Mouse (Mus musculus): ENCODE results near the gene D5Ertd579e. TPM values are rescaled to one million over a fixed set of nuclear protein-coding genes. Genes with fewer than 3 reads are reported as not detected.

D5Ertd579e gene
- total and polyA plus RNA-seq, 2 experiments, result 12.7 to 31.5 TPM

DNA sequence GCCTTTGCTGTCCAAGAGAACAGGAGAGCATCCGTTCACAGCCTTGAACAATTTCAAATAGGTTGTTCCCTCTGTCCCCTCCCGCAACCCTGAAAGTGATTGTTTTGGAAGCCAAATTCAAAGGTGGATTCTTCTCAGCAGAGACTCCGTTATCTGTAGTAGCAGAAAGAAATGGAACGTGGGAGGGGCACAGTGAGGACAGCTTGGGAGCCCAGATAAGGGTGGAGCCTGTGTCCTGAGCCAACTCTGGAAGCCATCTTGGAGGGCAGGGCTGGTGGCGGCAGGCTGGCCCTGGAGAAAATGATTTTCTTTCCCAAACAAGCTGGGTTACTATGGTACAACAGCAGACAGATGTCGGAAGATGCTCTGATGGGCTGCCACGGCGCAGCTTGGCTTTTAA, 40.2 kb upstream of the D5Ertd579e start:
- Histone ChIP-seq H3K27ac (replicated peaks; ENCODE audit: insufficient read depth, low read depth, low read length) (no peak overlapping the region), H3K79me2 (ENCODE audit: control insufficient read depth, insufficient read depth, low read length) (no peaks in the 10 kb centered on the region), H3K4me1 (ENCODE audit: control insufficient read depth, insufficient read depth, low read length) (peaks cover 6% of the 10 kb centered on the region), H3K9ac (ENCODE audit: low read depth, low read length) (no peak overlapping the region), H3K27me3 (ENCODE audit: control insufficient read depth, insufficient read depth, low read length) (no peaks in the 10 kb centered on the region), H3K4me3 (ENCODE audit: insufficient read depth, low read depth, low read length) (no peak overlapping the region), H3K36me3 (ENCODE audit: control insufficient read depth, insufficient read depth, low read length) (no peaks in the 10 kb centered on the region)
- no peak for DNase-seq (ENCODE audit: extremely low read depth, low read depth, low spot score)
- 70% methylated on average over 8 of the region's 8 CpGs for WGBS
- TF ChIP-seq POLR2A (IDR thresholded peaks at IDR 0.05; ENCODE audit: extremely low read depth, insufficient read depth, low read length) (no peak), CTCF (IDR thresholded peaks at IDR 0.05; ENCODE audit: low read depth, low read length) (no peak)

DNA sequence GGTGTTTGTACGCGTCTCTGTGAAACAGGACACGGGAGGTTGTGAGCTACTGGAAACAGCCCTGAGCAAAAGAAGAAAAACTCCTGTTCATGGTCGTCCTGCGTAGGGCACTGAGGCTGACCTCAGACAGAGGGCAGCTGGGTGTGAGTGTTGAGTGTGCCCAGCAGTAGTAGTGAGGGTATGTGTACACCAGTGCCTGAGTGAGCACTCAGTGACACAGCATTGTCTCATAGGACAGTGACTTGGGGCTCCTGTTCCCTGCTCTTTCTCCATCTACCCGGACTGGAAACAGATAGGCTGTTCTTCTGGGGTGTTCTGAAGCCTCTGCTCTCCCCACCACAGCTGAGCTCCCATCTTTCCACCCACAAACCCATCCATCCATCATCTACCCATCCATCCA, 39.3 kb upstream of the D5Ertd579e start:
- TF ChIP-seq POLR2A (IDR thresholded peaks at IDR 0.05; ENCODE audit: extremely low read depth, insufficient read depth, low read length), result no peak
- TF ChIP-seq CTCF (IDR thresholded peaks at IDR 0.05; ENCODE audit: low read depth, low read length), result no peak
- H3K9ac ChIP-seq (ENCODE audit: low read depth, low read length), result no peak overlapping the region
- no peaks in the 10 kb centered on the region for H3K36me3 ChIP-seq (ENCODE audit: control insufficient read depth, insufficient read depth, low read length)
- 90% methylated on average over 6 of the region's 6 CpGs for WGBS
- no peak overlapping the region for H3K27ac ChIP-seq (replicated peaks; ENCODE audit: insufficient read depth, low read depth, low read length)
- peaks cover 6% of the 10 kb centered on the region for H3K4me1 ChIP-seq (ENCODE audit: control insufficient read depth, insufficient read depth, low read length)
- DNase-seq (ENCODE audit: extremely low read depth, low read depth, low spot score), result no peak
- H3K79me2 ChIP-seq (ENCODE audit: control insufficient read depth, insufficient read depth, low read length), result no peaks in the 10 kb centered on the region
- H3K4me3 ChIP-seq (ENCODE audit: insufficient read depth, low read depth, low read length), result no peak overlapping the region
- no peaks in the 10 kb centered on the region for H3K27me3 ChIP-seq (ENCODE audit: control insufficient read depth, insufficient read depth, low read length)

DNA sequence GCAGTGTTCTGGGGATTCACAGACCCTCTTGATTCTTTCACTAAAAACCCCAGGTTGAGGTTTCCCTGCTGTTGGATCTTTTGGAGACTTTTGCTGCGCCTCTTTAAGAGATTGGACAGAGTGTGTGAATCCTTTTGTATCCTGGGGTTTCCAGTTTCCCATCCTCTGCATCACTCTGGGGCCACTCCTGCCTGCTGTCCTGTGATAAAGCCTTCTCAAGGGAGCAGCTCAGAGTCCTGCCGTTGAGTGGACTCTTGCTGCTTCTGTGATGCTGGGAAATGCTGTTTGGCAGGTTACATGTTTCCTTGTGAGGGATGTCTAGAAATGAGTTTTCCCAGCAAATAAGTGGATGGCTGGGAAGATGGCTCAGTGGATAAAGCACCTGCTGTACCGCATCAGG, 37.6 kb upstream of the D5Ertd579e start:
- Histone ChIP-seq H3K36me3 (ENCODE audit: control insufficient read depth, insufficient read depth, low read length) (no peaks in the 10 kb centered on the region), H3K27me3 (ENCODE audit: control insufficient read depth, insufficient read depth, low read length) (no peaks in the 10 kb centered on the region), H3K4me1 (ENCODE audit: control insufficient read depth, insufficient read depth, low read length) (peaks cover 13% of the 10 kb centered on the region), H3K27ac (replicated peaks; ENCODE audit: insufficient read depth, low read depth, low read length) (no peak overlapping the region), H3K79me2 (ENCODE audit: control insufficient read depth, insufficient read depth, low read length) (no peaks in the 10 kb centered on the region), H3K4me3 (ENCODE audit: insufficient read depth, low read depth, low read length) (no peak overlapping the region), H3K9ac (ENCODE audit: low read depth, low read length) (no peak overlapping the region)
- WGBS, result 81% methylated on average over 3 of the region's 3 CpGs
- TF ChIP-seq CTCF (IDR thresholded peaks at IDR 0.05; ENCODE audit: low read depth, low read length), result no peak
- DNase-seq (ENCODE audit: extremely low read depth, low read depth, low spot score), result no peak

DNA sequence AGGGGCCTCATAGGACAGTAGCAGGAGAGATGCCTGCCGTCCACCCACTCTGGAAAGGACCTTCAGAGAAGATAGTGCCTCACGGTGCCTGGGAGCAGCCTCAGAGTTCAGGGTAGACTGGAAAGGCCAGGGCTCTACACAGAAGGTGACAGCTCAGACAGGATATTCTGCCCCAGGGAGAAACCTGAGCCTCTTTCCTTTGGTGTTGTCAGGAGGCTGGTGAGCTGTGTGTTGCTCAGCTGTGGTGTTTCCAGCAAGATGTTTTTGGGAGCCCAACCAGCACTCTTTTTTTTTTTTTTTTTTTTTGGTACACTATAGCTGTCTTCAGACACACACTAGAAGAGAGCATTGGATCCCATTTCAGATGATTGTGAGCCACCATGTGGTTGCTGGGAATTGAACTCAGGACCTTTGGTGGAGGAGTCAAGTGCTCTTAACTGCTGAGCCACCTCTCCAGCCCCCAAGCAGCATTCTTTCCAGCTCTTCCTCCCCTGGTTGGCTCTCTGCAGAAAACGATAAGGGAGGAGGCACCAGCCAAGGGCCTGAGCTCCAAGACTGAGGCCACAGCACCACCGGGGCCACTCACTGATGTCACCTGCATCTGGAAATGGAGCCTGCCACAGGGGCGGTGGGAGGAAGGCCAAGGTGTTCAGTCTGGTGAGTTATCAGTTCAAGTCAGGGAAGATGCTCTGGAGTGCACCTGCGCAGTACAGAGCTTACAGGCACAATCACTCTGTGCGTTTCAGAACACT, 36.3 kb upstream of the D5Ertd579e start:
- H3K4me3 ChIP-seq (ENCODE audit: insufficient read depth, low read depth, low read length), result no peak overlapping the region
- no peak for DNase-seq (ENCODE audit: extremely low read depth, low read depth, low spot score)
- no peak overlapping the region for H3K27ac ChIP-seq (replicated peaks; ENCODE audit: insufficient read depth, low read depth, low read length)
- H3K36me3 ChIP-seq (ENCODE audit: control insufficient read depth, insufficient read depth, low read length), result no peaks in the 10 kb centered on the region
- no peak overlapping the region for H3K9ac ChIP-seq (ENCODE audit: low read depth, low read length)
- H3K79me2 ChIP-seq (ENCODE audit: control insufficient read depth, insufficient read depth, low read length), result no peaks in the 10 kb centered on the region
- no peaks in the 10 kb centered on the region for H3K27me3 ChIP-seq (ENCODE audit: control insufficient read depth, insufficient read depth, low read length)
- peaks cover 25% of the 10 kb centered on the region for H3K4me1 ChIP-seq (ENCODE audit: control insufficient read depth, insufficient read depth, low read length)
- 89% methylated on average over 7 of the region's 7 CpGs for WGBS
- no peak for TF ChIP-seq CTCF (IDR thresholded peaks at IDR 0.05; ENCODE audit: low read depth, low read length)
- no peak for TF ChIP-seq POLR2A (IDR thresholded peaks at IDR 0.05; ENCODE audit: extremely low read depth, insufficient read depth, low read length)

DNA sequence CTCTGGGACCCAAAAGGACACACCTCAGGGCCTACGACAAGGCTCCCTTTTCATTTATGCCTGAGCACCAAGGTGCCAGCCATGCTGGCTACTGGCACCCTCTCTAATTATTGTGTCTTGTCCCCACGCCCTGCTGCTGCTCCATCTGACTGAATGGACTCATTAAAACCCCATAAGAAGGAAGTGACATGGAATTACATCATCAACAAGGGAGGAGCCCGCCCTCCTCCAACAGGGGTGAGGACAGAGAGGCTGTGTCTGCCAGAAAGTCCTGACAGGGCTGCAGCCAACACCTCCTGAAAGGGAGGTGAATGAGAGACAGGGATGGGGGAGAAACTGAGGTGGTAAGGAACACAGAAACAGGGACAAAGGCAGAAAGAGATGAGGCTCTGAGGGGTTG, 34.9 kb upstream of the D5Ertd579e start:
- no peak for TF ChIP-seq POLR2A (IDR thresholded peaks at IDR 0.05; ENCODE audit: extremely low read depth, insufficient read depth, low read length)
- no peak for TF ChIP-seq CTCF (IDR thresholded peaks at IDR 0.05; ENCODE audit: low read depth, low read length)
- no peak overlapping the region for H3K9ac ChIP-seq (ENCODE audit: low read depth, low read length)
- no peak for DNase-seq (ENCODE audit: extremely low read depth, low read depth, low spot score)
- no peak overlapping the region for H3K27ac ChIP-seq (replicated peaks; ENCODE audit: insufficient read depth, low read depth, low read length)
- H3K79me2 ChIP-seq (ENCODE audit: control insufficient read depth, insufficient read depth, low read length), result no peaks in the 10 kb centered on the region
- no peak overlapping the region for H3K4me3 ChIP-seq (ENCODE audit: insufficient read depth, low read depth, low read length)
- peaks cover 27% of the 10 kb centered on the region for H3K4me1 ChIP-seq (ENCODE audit: control insufficient read depth, insufficient read depth, low read length)
- H3K27me3 ChIP-seq (ENCODE audit: control insufficient read depth, insufficient read depth, low read length), result no peaks in the 10 kb centered on the region
- H3K36me3 ChIP-seq (ENCODE audit: control insufficient read depth, insufficient read depth, low read length), result no peaks in the 10 kb centered on the region
- 80% methylated on average over 3 of the region's 3 CpGs for WGBS

DNA sequence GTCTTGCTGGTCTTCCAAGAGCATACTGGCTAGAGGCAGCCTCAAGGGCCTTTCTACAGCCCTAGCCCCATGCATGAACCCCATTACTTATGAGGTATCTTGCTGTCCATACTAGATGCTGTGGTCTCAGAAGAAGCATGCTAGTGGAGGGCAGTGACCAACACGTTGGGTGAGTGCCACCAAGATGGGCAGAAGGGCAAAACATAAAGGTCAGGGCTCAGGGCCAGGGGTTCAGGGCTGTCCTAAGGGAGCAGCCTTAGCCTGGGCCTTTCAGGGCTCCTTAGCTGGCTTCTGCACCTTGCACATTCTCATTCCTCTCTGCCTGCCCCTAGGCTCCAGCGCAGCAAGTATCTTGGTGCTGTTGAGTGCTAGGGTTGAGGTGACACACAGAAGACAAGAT, 34.1 kb upstream of the D5Ertd579e start:
- Histone ChIP-seq H3K9ac (ENCODE audit: low read depth, low read length) (no peak overlapping the region), H3K36me3 (ENCODE audit: control insufficient read depth, insufficient read depth, low read length) (no peaks in the 10 kb centered on the region), H3K4me1 (ENCODE audit: control insufficient read depth, insufficient read depth, low read length) (peaks cover 27% of the 10 kb centered on the region), H3K27me3 (ENCODE audit: control insufficient read depth, insufficient read depth, low read length) (no peaks in the 10 kb centered on the region), H3K27ac (replicated peaks; ENCODE audit: insufficient read depth, low read depth, low read length) (peak overlapping the region; percentile 76), H3K4me3 (ENCODE audit: insufficient read depth, low read depth, low read length) (no peak overlapping the region), H3K79me2 (ENCODE audit: control insufficient read depth, insufficient read depth, low read length) (no peaks in the 10 kb centered on the region)
- TF ChIP-seq POLR2A (IDR thresholded peaks at IDR 0.05; ENCODE audit: extremely low read depth, insufficient read depth, low read length) (no peak), CTCF (IDR thresholded peaks at IDR 0.05; ENCODE audit: low read depth, low read length) (no peak)
- no peak for DNase-seq (ENCODE audit: extremely low read depth, low read depth, low spot score)
- 84% methylated on average over 2 of the region's 2 CpGs for WGBS
